Mouse (Mus musculus): ENCODE measurements around the gene Gm8126. TPM values are rescaled to one million over a fixed set of nuclear protein-coding genes. Genes with fewer than 3 reads are reported as not detected.

Gm8126 gene
- not detected for total RNA-seq (2023)

GRCm38 (mm10) chr14:43258349-43258748 is at the start of gene Gm8126:
Gm8126 (plus strand) TSS chr14:43258649.

GRCm38 (mm10) chr14:43235204-43235603 is 23.2 kb upstream of the Gm8126 start, which contains the start of gene Gm8122:
Gm8122 (minus strand) TSS chr14:43235304.

GRCm38 (mm10) chr14:43274986-43275511 is 16.6 kb downstream of the Gm8126 start, which contains the start of gene Gm9732:
Gm9732 (plus strand) TSS chr14:43275036.

GRCm38 (mm10) chr14:43293503-43293902 is 35.1 kb downstream of the Gm8126 start, which contains the start of gene Gm8127:
Gm8127 (minus strand) TSS chr14:43293832.

Other genes with a start within 250 kb of the Gm8126 start
- gene Gm10376, start 243.0 kb upstream of the Gm8126 start, total RNA-seq (2023) = not detected
- not detected for gene Gm8094, start 182.0 kb upstream of the Gm8126 start, total RNA-seq (2023)
- gene Gm8104, start 158.0 kb upstream of the Gm8126 start, total RNA-seq (2023) = not detected
- gene Gm7233, start 78.8 kb upstream of the Gm8126 start, total RNA-seq (2023) = not detected
- not detected for gene Gm8122, start 23.3 kb upstream of the Gm8126 start, total RNA-seq (2023)
- not detected for gene Gm9732, start 16.4 kb downstream of the Gm8126 start, total RNA-seq (2023)
- gene Gm8127, start 35.2 kb downstream of the Gm8126 start, total RNA-seq (2023) = not detected
- gene 1700001F09Rik, start 89.2 kb downstream of the Gm8126 start, total RNA-seq (2023) = not detected
- gene Gm8138, start 157.7 kb downstream of the Gm8126 start, total RNA-seq (2023) = not detected